Mouse (Mus musculus) liver, embryonic 14.5 days (tissue): Measurements from ENCODE around the gene Ptprr.

Experiments
- CTCF ChIP-seq: IDR thresholded peaks from 2 replicates; pipeline ENCODE4 v1.5.1; 2016; ENCODE audit warnings: antibody characterized with exemption, low read depth, control low read depth
- EP300 ChIP-seq: IDR thresholded peaks from 2 replicates; pipeline ENCODE4 v1.6.1; 2016; ENCODE audit warnings: antibody characterized with exemption, low read depth

- no peak for TF ChIP-seq CTCF
- no peak for TF ChIP-seq EP300
Observed at GRCm38 (mm10) chr10:116192293-116192692, 174.3 kb downstream of the Ptprr start.
